Mouse (Mus musculus) ES-Bruce4 (cell line): ENCODE results near the gene Trim66. TPM values are rescaled to one million over a fixed set of nuclear protein-coding genes. Genes with fewer than 3 reads are reported as not detected.

Experiments
- H3K27ac ChIP-seq: 2 replicates; pipeline ENCODE4 v1.5.1; 2012; ENCODE audit warnings: low read length, inconsistent platforms; ENCODE audit not compliant: insufficient read depth
- H3K27me3 ChIP-seq: 2 replicates; pipeline ENCODE4 v1.6.1; 2012; ENCODE audit warnings: mild to moderate bottlenecking, low read length, inconsistent platforms; ENCODE audit not compliant: control insufficient read depth, poor library complexity, insufficient read depth, severe bottlenecking
- H3K36me3 ChIP-seq: 2 replicates; pipeline ENCODE4 v1.6.1; 2012; ENCODE audit warnings: inconsistent platforms, mild to moderate bottlenecking, low read length, moderate library complexity; ENCODE audit not compliant: control insufficient read depth, poor library complexity, insufficient read depth, severe bottlenecking
- H3K4me1 ChIP-seq: one replicate; pipeline ENCODE4 v1.8.1; 2011; ENCODE audit warnings: low read length; ENCODE audit not compliant: control insufficient read depth, insufficient read depth
- H3K4me3 ChIP-seq: 2 replicates; pipeline ENCODE4 v1.5.1; 2011; ENCODE audit warnings: low read depth, mild to moderate bottlenecking, low read length
- H3K9ac ChIP-seq: 2 replicates; pipeline ENCODE4 v1.6.1; 2012; ENCODE audit warnings: low read depth, mild to moderate bottlenecking, inconsistent platforms; ENCODE audit not compliant: poor library complexity, severe bottlenecking
- H3K9me3 ChIP-seq: replicated peaks from 2 replicates; pipeline ENCODE4 v1.6.1; 2012; ENCODE audit warnings: mild to moderate bottlenecking, low read length, inconsistent platforms; ENCODE audit not compliant: control insufficient read depth, poor library complexity, insufficient read depth, severe bottlenecking
- CTCF ChIP-seq: IDR thresholded peaks from one replicate; pipeline ENCODE4 v1.8.1; 2011; ENCODE audit warnings: low read depth, low read length
- EP300 ChIP-seq: IDR thresholded peaks from 2 replicates; pipeline ENCODE4 v1.6.1; 2011; ENCODE audit warnings: low read depth, low read length; ENCODE audit not compliant: insufficient read depth
- POLR2A ChIP-seq: IDR thresholded peaks from one replicate; pipeline ENCODE4 v1.8.1; 2011; ENCODE audit warnings: low read length; ENCODE audit not compliant: insufficient read depth
- polyA plus RNA-seq: library from polyadenylated mRNA; stranded (reverse); fragments of >200 nt; gene quantifications from 2 replicates; pipeline ENCODE4 v1.2.4, GENCODE M21; 2011; ENCODE audit warnings: low read depth; ENCODE audit not compliant: missing spikeins, insufficient read depth, insufficient read length

Trim66 gene
- polyA plus RNA-seq, 1 experiment, result 0.63 TPM

DNA sequence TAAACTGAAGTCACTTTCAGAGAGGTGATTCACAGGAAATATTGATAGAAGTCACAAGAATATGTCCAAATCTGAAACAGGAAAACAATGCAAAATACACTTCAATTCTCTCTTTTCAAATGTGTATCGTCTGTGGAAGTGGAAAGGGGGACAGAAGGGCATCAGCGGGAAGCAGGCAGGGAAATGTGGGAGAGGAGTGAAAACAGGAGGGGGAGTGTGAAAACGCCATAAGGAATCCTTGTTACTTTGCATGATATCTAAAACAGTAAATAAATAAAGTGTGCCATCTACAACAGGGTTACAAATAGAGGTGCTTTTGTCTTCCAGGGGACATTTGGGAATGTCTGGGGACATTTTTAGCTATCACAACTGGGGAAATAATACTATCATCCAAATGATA lies 108.6 kb downstream of the Trim66 start:
- no peak overlapping the region for H3K4me3 ChIP-seq
- no peak overlapping the region for H3K27ac ChIP-seq
- TF ChIP-seq EP300 (no peak), CTCF (no peak), POLR2A (no peak)
- no peaks in the 10 kb centered on the region for H3K4me1 ChIP-seq
- no peaks in the 10 kb centered on the region for H3K27me3 ChIP-seq
- no peaks in the 10 kb centered on the region for H3K36me3 ChIP-seq
- H3K9me3 ChIP-seq, result no peaks in the 10 kb centered on the region
- H3K9ac ChIP-seq, result no peak overlapping the region

Other genes starting within 250 kb of the Trim66 start
- gene Stk33, start 69.1 kb downstream of the Trim66 start, polyA plus RNA-seq, result 0.48 TPM in 1 of 2 replicates, not detected in the other
- gene Rpl27a, start 11.0 kb upstream of the Trim66 start, polyA plus RNA-seq, result 640 and 699 TPM in 2 replicates
- 36.7 and 42.2 TPM in 2 replicates for gene St5, start 195.5 kb upstream of the Trim66 start, polyA plus RNA-seq
- 21.5 and 25.1 TPM in 2 replicates for gene Akip1, start 195.6 kb upstream of the Trim66 start, polyA plus RNA-seq
- not detected in 2 replicates for gene BC051019, start 215.7 kb upstream of the Trim66 start, polyA plus RNA-seq
- not detected in 2 replicates for gene Ascl3, start 223.6 kb upstream of the Trim66 start, polyA plus RNA-seq
- gene Tmem9b, start 244.7 kb upstream of the Trim66 start, polyA plus RNA-seq, result 13.8 and 14.5 TPM in 2 replicates